Mouse (Mus musculus) ES-Bruce4 (cell line): ENCODE results near the gene Ptpn11.

Experiments
- CTCF ChIP-seq: IDR thresholded peaks from one replicate; pipeline ENCODE4 v1.8.1; 2011; ENCODE audit warnings: low read depth, low read length
- EP300 ChIP-seq: IDR thresholded peaks from 2 replicates; pipeline ENCODE4 v1.6.1; 2011; ENCODE audit warnings: low read depth, low read length; ENCODE audit not compliant: insufficient read depth

DNA sequence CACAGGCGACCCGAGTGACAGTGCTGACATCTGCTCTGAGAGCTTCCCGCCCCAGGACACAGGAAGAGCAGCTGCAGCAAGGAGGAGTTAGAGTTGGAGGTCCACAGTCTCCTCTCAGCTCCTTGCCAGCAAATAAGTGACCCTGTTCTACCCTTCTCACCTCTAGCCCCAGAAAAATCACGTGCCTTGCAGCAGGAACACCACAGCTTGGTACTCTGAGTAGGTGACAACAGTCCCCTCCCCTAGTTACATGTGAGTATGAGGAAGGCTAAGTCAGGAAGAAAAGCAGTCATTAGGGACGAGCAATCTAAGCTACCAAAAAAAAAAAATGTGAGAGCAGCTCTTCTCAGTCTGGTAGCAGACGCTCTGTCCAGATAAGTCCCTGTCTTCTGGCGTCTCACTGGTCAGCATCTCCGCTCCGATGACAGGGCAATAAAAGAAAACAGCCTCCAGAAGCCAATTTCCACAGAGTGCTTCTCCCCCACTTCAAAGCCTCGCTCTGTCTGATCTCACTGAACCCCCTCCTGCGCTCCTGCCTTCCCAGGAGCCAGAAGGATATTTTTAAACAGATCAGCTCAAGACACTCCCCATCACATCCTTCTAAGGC is 6.1 kb downstream of the Ptpn11 start:
- no peak for TF ChIP-seq CTCF
- TF ChIP-seq EP300, result no peak
